Mouse (Mus musculus) thymus, postnatal 25 days (tissue): ENCODE measurements around the gene Utp3.
"Not testable (repeated sequence)": the region's sequence is repeated elsewhere in the genome, so short reads cannot be mapped to it uniquely, and the experiment has no call there.

Source experiments
- DNase-seq: peaks from one replicate; pipeline ENCODE4 v3.0.0; 2022

Gene Utp3

GRCm38 (mm10) chr5:88554086-88554886, at the start of gene Utp3:
Gene Utp3, plus strand, starts transcription at chr5:88554462.
- peak; percentile 94 for DNase-seq

GRCm38 (mm10) chr5:88508555-88508954, 45.7 kb upstream of the Utp3 start:
- DNase-seq = no peak

GRCm38 (mm10) chr5:88508990-88509389, 45.3 kb upstream of the Utp3 start:
- no peak for DNase-seq

- no peak for DNase-seq
Measured at GRCm38 (mm10) chr5:88519232-88519631, 35.0 kb upstream of the Utp3 start.

- DNase-seq = no peak
Measured at GRCm38 (mm10) chr5:88527657-88528056, 26.6 kb upstream of the Utp3 start, which contains the start of gene Jchain. Gene Jchain, minus strand, starts transcription at chr5:88527891.

GRCm38 (mm10) chr5:88530908-88531307, 23.4 kb upstream of the Utp3 start:
- DNase-seq = no peak

GRCm38 (mm10) chr5:88534697-88535096, 19.6 kb upstream of the Utp3 start:
- DNase-seq = peak; percentile 40

GRCm38 (mm10) chr5:88540845-88541244, 13.4 kb upstream of the Utp3 start:
- DNase-seq = no peak

GRCm38 (mm10) chr5:88542651-88543282, 11.5 kb upstream of the Utp3 start:
- DNase-seq = peak; percentile 48

- DNase-seq = not testable (repeated sequence)
Measured at GRCm38 (mm10) chr5:88544411-88544810, 9.9 kb upstream of the Utp3 start.

- no peak for DNase-seq
Measured at GRCm38 (mm10) chr5:88545536-88545935, 8.7 kb upstream of the Utp3 start.

GRCm38 (mm10) chr5:88553271-88554085, 784 bp upstream of the Utp3 start:
- DNase-seq = no peak

- no peak for DNase-seq
Measured at GRCm38 (mm10) chr5:88558991-88559390, 4.7 kb downstream of the Utp3 start.

GRCm38 (mm10) chr5:88561080-88561814, 7.0 kb downstream of the Utp3 start:
- no peak for DNase-seq

- DNase-seq = no peak
Measured at GRCm38 (mm10) chr5:88562863-88563780, 8.9 kb downstream of the Utp3 start.

GRCm38 (mm10) chr5:88564501-88565147, 10.4 kb downstream of the Utp3 start, which contains the start of gene Rufy3:
Gene Rufy3, plus strand, starts transcription at chr5:88565040.
- DNase-seq = peak; percentile 89

GRCm38 (mm10) chr5:88565148-88566033, 11.1 kb downstream of the Utp3 start:
- peak; percentile 58 for DNase-seq

- no peak for DNase-seq
Measured at GRCm38 (mm10) chr5:88566034-88566841, 12.0 kb downstream of the Utp3 start.

GRCm38 (mm10) chr5:88569541-88569940, 15.3 kb downstream of the Utp3 start:
- no peak for DNase-seq
